Mouse (Mus musculus) heart, embryonic 11.5 days (tissue): ENCODE measurements around the gene Ap5z1. TPM values are rescaled to one million over a fixed set of nuclear protein-coding genes. Genes with fewer than 3 reads are reported as not detected.

Experiments
- ATAC-seq: fragments of 200-750 bp; cut with Nextera tagmentation; replicated peaks from 2 replicates; pipeline ENCODE4 v1.8.0; 2017; ENCODE audit warnings: moderate library complexity; ENCODE audit not compliant: insufficient number of reproducible peaks, low FRiP score, low TSS enrichment
- H3K27ac ChIP-seq: fragments of 300-500 bp; sonication (generic); 2 replicates; pipeline ENCODE4 v1.5.1; 2014; ENCODE audit warnings: mild to moderate bottlenecking, low read depth, low read length
- H3K27me3 ChIP-seq: fragments of 300-500 bp; sonication (generic); 2 replicates; pipeline ENCODE4 v1.6.1; 2014; ENCODE audit warnings: mild to moderate bottlenecking, low read length, mixed read lengths; ENCODE audit not compliant: control insufficient read depth, insufficient read depth
- H3K36me3 ChIP-seq: fragments of 300-500 bp; sonication (generic); 2 replicates; pipeline ENCODE4 v1.6.1; 2014; ENCODE audit warnings: mild to moderate bottlenecking, low read length, moderate library complexity, mixed read lengths; ENCODE audit not compliant: control insufficient read depth, insufficient read depth
- H3K4me1 ChIP-seq: fragments of 300-500 bp; sonication (generic); 2 replicates; pipeline ENCODE4 v1.6.1; 2014; ENCODE audit warnings: low read length; ENCODE audit not compliant: control insufficient read depth, insufficient read depth
- H3K4me2 ChIP-seq: fragments of 300-500 bp; sonication (generic); 2 replicates; pipeline ENCODE4 v1.6.1; 2014; ENCODE audit warnings: mild to moderate bottlenecking, moderate library complexity
- H3K4me3 ChIP-seq: fragments of 300-500 bp; sonication (generic); 2 replicates; pipeline ENCODE4 v1.5.1; 2014; ENCODE audit warnings: low read depth, low read length
- H3K9ac ChIP-seq: fragments of 300-500 bp; sonication (generic); 2 replicates; pipeline ENCODE4 v1.6.1; 2014; ENCODE audit warnings: mild to moderate bottlenecking, low read depth, low read length, moderate library complexity
- H3K9me3 ChIP-seq: fragments of 300-500 bp; sonication (generic); replicated peaks from 2 replicates; pipeline ENCODE4 v1.6.1; 2016; ENCODE audit warnings: low read length; ENCODE audit not compliant: control insufficient read depth
- WGBS: fragments of 180-500 bp; shearing (Covaris S2); extraction: QIAGEN DNeasy Blood & Tissue Kit; methylation state at CpG from one replicate; pipeline ENCODE4 v1.1.7; 2014; ENCODE audit not compliant: insufficient replicate concordance; 5-methylcytosine and 5-hydroxymethylcytosine counted together
- polyA plus RNA-seq: library from polyadenylated mRNA; unstranded; fragments of >200 nt; fragmentation: Nextera tagmentation; extraction: Ambion mirVana; gene quantifications from 2 replicates; pipeline ENCODE4 v1.2.1, GENCODE M21; 2014

Gene Ap5z1
- polyA plus RNA-seq, 1 experiment from 2014 or later, result 6.4 TPM

GRCm38 (mm10) chr5:142505695-142506423, 42.1 kb downstream of the Ap5z1 start:
- Histone ChIP-seq H3K27ac (no peak overlapping the region), H3K4me2 (no peak overlapping the region), H3K9me3 (no peaks in the 10 kb centered on the region), H3K27me3 (no peaks in the 10 kb centered on the region; the same call in 1 of the 2 replicates), H3K4me3 (no peak overlapping the region), H3K36me3 (no peaks in the 10 kb centered on the region), H3K4me1 (peaks cover 19% of the 10 kb centered on the region), H3K9ac (no peak overlapping the region)
- WGBS, result 68% methylated on average over 3 of the region's 3 CpGs
- ATAC-seq, result no peak

- no peaks in the 10 kb centered on the region for H3K36me3 ChIP-seq
Measured at GRCm38 (mm10) chr5:142509141-142510060, 45.7 kb downstream of the Ap5z1 start.

GRCm38 (mm10) chr5:142510061-142510414, 46.3 kb downstream of the Ap5z1 start:
- H3K9me3 ChIP-seq, result no peaks in the 10 kb centered on the region
- peaks cover 19% of the 10 kb centered on the region for H3K4me1 ChIP-seq
- no peak overlapping the region for H3K9ac ChIP-seq
- H3K4me3 ChIP-seq, result no peak overlapping the region
- H3K36me3 ChIP-seq, result no peaks in the 10 kb centered on the region
- H3K27me3 ChIP-seq, result no peaks in the 10 kb centered on the region
- H3K4me2 ChIP-seq, result no peak overlapping the region
- WGBS, result 51% methylated on average over 7 of the region's 7 CpGs
- ATAC-seq, result no peak
- H3K27ac ChIP-seq, result no peak overlapping the region

More at GRCm38 (mm10) chr5:142509141-142510060, 45.7 kb downstream of the Ap5z1 start:
- no peaks in the 10 kb centered on the region for H3K9me3 ChIP-seq
- H3K4me2 ChIP-seq, result peak overlapping the region; percentile 50
- ATAC-seq, result no peak
- H3K9ac ChIP-seq, result peak overlapping the region; percentile 50; the same call in 1 of the 2 replicates
- H3K4me1 ChIP-seq, result peaks cover 19% of the 10 kb centered on the region
- WGBS, result 27% methylated on average over 15 of the region's 15 CpGs
- no peaks in the 10 kb centered on the region for H3K27me3 ChIP-seq
- no peak overlapping the region; the same call in 1 of the 2 replicates for H3K27ac ChIP-seq
- no peak overlapping the region for H3K4me3 ChIP-seq

- Histone ChIP-seq H3K27me3 (no peaks in the 10 kb centered on the region), H3K27ac (no peak overlapping the region), H3K4me2 (no peak overlapping the region), H3K9me3 (no peaks in the 10 kb centered on the region), H3K4me3 (no peak overlapping the region), H3K4me1 (peaks cover 19% of the 10 kb centered on the region), H3K36me3 (no peaks in the 10 kb centered on the region), H3K9ac (no peak overlapping the region)
- ATAC-seq, result no peak
- WGBS, result 61% methylated on average over 4 of the region's 4 CpGs
Measured at GRCm38 (mm10) chr5:142512112-142512511, 48.4 kb downstream of the Ap5z1 start.

- H3K4me2 ChIP-seq, result no peak overlapping the region
- H3K9me3 ChIP-seq, result no peaks in the 10 kb centered on the region
- H3K27ac ChIP-seq, result peak overlapping the region; percentile 25; the same call in 1 of the 2 replicates
- no peak overlapping the region for H3K4me3 ChIP-seq
- peaks cover 14% of the 10 kb centered on the region for H3K4me1 ChIP-seq
- no peaks in the 10 kb centered on the region for H3K36me3 ChIP-seq
- ATAC-seq, result no peak
- WGBS, result 52% methylated on average over 6 of the region's 6 CpGs
- H3K9ac ChIP-seq, result no peak overlapping the region
- H3K27me3 ChIP-seq, result no peaks in the 10 kb centered on the region
Measured at GRCm38 (mm10) chr5:142518973-142519372, 55.2 kb downstream of the Ap5z1 start.

GRCm38 (mm10) chr5:142520360-142520759, 56.6 kb downstream of the Ap5z1 start:
- H3K36me3 ChIP-seq, result no peaks in the 10 kb centered on the region
- no peaks in the 10 kb centered on the region for H3K27me3 ChIP-seq
- no peak overlapping the region for H3K4me3 ChIP-seq
- ATAC-seq, result no peak
- 72% methylated on average over 4 of the region's 4 CpGs for WGBS
- no peak overlapping the region for H3K4me2 ChIP-seq
- no peak overlapping the region for H3K9ac ChIP-seq
- no peaks in the 10 kb centered on the region for H3K9me3 ChIP-seq
- H3K4me1 ChIP-seq, result peaks cover 24% of the 10 kb centered on the region
- H3K27ac ChIP-seq, result 0 out of 2 replicates have a peak overlapping the region, but pooled peaks have one; percentile 25

GRCm38 (mm10) chr5:142521195-142521866, 57.6 kb downstream of the Ap5z1 start:
- H3K27me3 ChIP-seq, result no peaks in the 10 kb centered on the region
- ATAC-seq, result peak; percentile 87; the same call in 1 of the 2 replicates
- no peak overlapping the region for H3K4me3 ChIP-seq
- no peaks in the 10 kb centered on the region for H3K9me3 ChIP-seq
- peak overlapping the region; percentile 58; the same call in 1 of the 2 replicates for H3K27ac ChIP-seq
- no peaks in the 10 kb centered on the region for H3K36me3 ChIP-seq
- H3K4me1 ChIP-seq, result peaks cover 26% of the 10 kb centered on the region
- no peak overlapping the region for H3K4me2 ChIP-seq
- H3K9ac ChIP-seq, result no peak overlapping the region
- WGBS, result 76% methylated on average over 11 of the region's 11 CpGs
